Mouse (Mus musculus) liver, adult (tissue): ENCODE results near the gene Lmo7.

Source experiments
- GATA4 ChIP-seq: IDR thresholded peaks from 2 replicates; pipeline ENCODE4 v1.6.1; 2014; ENCODE audit warnings: mild to moderate bottlenecking, low read length; ENCODE audit not compliant: insufficient replicate concordance

Gene Lmo7

DNA sequence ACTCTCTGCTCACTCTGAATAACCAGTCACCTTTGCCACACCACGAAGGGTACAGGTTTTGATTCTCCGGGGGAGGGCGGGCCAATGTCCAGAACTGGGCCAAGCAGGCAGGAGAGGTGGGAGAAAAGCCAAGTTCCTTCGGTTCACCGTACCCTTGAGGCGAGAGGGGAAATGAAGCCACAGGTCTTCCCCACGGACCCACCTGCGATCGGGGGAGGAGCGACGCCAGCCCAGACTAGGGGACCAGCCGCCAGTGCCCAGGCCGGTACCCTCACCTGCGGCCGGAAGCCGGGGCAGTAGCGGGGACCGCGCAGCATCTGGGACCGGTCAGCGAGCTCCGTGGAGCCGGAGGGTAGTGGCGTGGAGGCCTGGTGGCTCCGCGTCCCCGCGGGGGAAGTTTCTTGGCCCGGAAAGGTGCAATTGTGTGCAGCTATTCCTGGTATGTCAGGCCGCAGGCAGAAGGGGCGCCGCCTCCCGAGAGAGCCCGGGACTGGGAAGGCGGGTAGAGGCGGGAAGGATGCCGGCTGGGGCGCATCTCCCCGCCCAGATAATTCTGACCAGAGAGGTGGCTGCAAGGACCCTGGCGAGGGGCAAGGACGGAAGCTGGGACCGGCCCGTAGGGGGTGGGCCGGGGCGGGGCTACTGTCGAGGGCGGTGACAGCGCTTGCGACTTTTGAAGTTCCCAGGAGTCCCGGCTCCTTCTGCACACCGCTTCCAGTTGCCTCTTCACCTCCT is at the start of gene Lmo7, which contains the start of gene Gm9922:
Gene Lmo7 (plus strand): TSS at position 721 of the 735 bp plus-strand sequence.
Gene Gm9922 (minus strand): TSS at position 578 of the 735 bp plus-strand sequence.
- no peak for TF ChIP-seq GATA4

DNA sequence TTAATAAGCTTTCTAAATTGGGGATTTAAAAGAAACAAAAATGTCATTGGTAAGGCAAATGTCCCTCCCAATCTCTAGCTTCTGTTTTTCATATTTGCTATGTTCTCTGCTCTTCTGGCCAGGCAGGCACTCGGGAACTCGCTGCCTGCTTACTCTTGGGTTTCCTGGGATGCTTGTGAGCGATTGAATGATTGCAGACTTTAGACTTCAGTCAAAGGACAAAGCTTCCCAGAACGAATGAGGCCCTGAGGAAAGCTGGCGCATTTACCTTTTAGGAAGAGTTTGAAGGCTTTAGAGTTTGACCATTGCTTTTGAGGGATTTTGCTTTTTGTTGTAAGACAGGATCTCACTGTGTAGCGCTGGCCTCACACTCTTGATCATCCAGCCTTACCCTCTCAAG is 42.1 kb upstream of the Lmo7 start:
- TF ChIP-seq GATA4: no peak

GRCm38 (mm10) chr14:101688406-101688805 is 41.4 kb upstream of the Lmo7 start:
- TF ChIP-seq GATA4: no peak

DNA sequence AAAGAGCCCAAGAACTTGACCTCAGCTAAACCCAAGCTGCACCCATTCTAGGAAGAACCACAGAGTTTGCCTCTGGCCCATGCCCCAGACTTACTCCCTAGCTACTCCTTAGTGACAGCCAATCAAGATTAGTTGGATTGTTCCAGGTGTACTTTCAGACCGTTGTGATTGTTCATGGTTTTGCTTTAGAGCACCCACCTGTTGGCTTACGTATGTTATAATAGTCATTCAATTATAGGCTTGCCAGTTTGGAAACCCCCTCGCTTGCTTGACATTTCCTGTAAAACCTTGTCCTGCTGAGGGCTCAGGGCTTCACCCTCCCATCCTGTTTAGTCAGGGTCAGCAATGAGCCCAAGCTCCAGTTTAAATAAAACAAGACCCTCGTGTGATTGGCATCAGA is 25.3 kb upstream of the Lmo7 start:
- no peak for TF ChIP-seq GATA4

DNA sequence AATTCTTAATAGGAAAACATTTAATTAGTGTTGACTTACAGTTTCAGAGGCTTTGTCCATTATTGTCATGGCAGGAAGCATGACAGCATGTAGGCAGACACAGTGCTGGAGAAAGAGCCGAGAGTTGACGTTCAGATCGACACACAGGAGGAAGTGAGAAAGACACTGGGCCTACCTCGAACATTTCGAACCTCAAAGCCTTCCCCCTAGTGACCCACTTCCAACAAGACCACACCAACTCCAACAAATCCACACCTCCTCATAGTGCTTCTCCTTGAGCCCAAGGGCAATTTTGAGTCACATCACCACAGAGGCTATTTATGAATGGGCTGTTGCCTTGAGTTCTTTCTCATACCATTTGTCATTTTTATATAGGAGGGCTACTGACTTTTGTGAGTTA is 22.7 kb upstream of the Lmo7 start:
- no peak for TF ChIP-seq GATA4

- TF ChIP-seq GATA4: no peak
These were observed 15.3 kb upstream of the Lmo7 start for GRCm38 (mm10) chr14:101714414-101714813.

GRCm38 (mm10) chr14:101729972-101730692 is 375 bp downstream of the Lmo7 start:
- TF ChIP-seq GATA4: no peak

DNA sequence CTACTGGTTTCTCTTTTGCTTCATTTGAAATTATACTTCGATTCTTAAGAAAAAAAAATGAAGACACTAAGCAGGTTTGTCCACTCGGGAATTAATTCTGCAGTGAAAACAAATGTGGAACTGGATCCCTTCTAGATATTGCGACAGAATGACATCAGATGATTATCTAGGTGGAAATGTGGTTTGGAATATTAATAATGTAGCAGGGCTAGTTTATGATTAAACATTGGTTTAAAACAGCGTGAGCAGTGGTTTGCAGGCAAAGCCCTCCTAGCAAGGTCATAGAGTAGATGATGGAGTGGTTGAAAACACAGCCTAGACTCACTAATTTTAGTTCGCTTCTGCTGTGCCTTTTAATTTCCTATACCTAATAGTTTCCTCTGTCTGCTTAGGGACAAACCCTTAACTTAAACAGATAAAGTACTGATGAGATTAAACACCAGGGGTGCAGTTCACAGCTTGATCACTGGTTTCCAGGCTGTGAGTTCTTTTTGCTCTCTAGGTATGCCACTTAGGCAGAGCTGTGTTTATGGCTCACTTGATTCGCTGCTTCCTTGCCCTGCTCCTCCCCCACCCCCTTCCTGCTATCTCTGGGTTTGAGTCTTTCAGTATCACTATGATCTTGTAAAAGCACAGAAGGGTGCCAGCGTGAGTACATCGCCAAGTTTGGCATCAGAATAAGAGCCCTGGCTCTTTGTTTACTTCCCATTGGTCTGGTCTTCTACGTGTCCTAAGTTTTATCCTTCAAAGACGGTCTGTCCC is 4.0 kb downstream of the Lmo7 start:
- no peak for TF ChIP-seq GATA4

- no peak for TF ChIP-seq GATA4
These were observed 7.7 kb downstream of the Lmo7 start for GRCm38 (mm10) chr14:101737501-101737900.

DNA sequence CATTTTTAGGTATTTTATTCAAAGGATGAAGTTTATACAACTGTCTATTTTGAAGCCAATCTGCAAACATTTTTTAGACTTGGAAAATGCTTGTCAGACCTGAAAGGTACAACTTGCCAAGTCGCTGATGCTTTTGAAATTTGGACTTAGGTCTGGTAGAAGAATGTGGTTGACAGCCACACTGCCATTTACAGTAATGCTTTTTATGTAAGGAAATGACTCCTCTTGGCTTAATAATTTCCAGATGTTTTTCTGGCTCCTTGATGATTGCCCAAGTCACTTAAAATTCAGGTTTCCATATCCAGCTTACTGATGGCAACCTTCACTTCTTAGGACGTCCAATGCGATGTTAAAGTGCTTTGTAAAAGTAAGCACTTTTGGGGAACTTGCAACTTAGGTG is 16.9 kb downstream of the Lmo7 start:
- TF ChIP-seq GATA4: no peak

DNA sequence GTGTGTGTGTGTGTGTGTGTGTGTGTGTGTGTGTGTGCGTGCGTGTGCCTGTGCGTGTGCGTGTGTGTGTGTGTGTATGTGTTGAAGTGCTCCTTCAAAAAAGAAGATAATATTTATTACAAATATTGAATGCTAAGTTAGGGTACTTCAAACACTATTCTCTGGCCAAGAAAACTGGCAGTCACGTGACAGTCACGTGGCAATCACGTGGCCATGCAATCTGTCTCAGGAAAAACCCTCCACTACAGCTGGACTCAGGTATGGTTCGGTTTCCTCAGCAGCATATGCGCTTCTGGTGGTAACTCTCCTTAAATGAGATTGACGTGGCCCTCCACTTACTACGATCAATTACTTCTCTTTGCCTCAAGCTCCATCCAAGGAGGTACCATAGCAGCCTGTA is 18.1 kb downstream of the Lmo7 start:
- no peak for TF ChIP-seq GATA4

GRCm38 (mm10) chr14:101748436-101748835 is 18.7 kb downstream of the Lmo7 start:
- TF ChIP-seq GATA4: no peak

- TF ChIP-seq GATA4: no peak
These were observed 21.2 kb downstream of the Lmo7 start for GRCm38 (mm10) chr14:101750910-101751309.

DNA sequence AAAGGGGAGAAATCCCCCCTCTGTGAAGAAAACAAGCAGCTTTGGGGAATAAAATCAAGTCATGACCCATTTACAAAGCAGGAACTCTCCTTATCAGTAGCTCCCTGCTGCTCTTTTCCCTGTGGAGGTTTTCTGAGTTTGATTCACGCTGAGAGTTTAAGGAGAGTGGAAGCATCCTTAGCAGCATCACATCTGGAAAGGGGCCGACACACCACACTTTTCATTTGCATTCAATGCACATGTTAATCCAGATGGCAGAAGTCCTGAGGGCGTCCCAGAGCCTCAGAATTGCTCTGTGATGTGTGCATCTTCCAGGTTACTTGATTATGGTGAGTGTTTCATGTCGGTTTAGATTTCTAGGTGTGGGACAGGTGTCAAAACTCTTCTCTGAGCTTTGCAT is 25.7 kb downstream of the Lmo7 start:
- TF ChIP-seq GATA4: no peak

DNA sequence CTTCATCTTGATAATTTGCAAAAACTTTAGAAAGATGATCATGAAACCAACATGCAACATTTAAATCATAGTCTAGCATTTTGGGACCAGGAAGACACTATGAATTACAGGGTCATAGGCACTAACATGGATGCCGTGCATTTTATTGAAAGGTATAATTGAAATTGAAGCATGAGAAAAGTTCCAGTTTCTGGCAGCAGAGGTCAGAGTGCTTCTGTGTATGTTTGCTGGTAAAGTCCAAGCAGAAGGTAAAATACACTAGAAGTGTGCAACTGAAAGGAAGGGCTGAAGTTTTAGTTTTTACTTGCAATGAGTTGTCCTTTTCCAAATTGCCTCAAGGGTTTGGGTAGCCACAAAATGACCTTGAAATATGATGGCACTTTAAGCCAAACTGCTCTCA is 32.5 kb downstream of the Lmo7 start:
- no peak for TF ChIP-seq GATA4
